Mouse (Mus musculus): ENCODE results near the gene Eef1a2. TPM values are rescaled to one million over a fixed set of nuclear protein-coding genes. Genes with fewer than 3 reads are reported as not detected.

The Eef1a2 gene
- polyA plus RNA-seq, 1 experiment, result 0.07 TPM

- H3K27me3 ChIP-seq (ENCODE audit: control insufficient read depth, insufficient read depth, low read length), result no peaks in the 10 kb centered on the region
- no peak for TF ChIP-seq POLR2A (IDR thresholded peaks at IDR 0.05; ENCODE audit: control insufficient read depth, low read depth, low read length)
- no peak for TF ChIP-seq CTCF (IDR thresholded peaks at IDR 0.05; ENCODE audit: control insufficient read depth, insufficient read depth, insufficient replicate concordance, low read depth, low read length)
- no peaks in the 10 kb centered on the region for H3K36me3 ChIP-seq (ENCODE audit: control insufficient read depth, insufficient read depth, low read length)
- H3K4me3 ChIP-seq (ENCODE audit: control insufficient read depth, low read depth, low read length), result no peak overlapping the region
- peaks cover 6% of the 10 kb centered on the region for H3K4me1 ChIP-seq (ENCODE audit: control insufficient read depth, insufficient read depth, low read length)
- no peak overlapping the region for H3K27ac ChIP-seq (ENCODE audit: control insufficient read depth, insufficient read depth, low read depth, low read length)
Observed at GRCm38 (mm10) chr2:181143509-181144276, 13.1 kb downstream of the Eef1a2 start.

- no peaks in the 10 kb centered on the region for H3K27me3 ChIP-seq (ENCODE audit: control insufficient read depth, insufficient read depth, low read length)
- no peak overlapping the region for H3K27ac ChIP-seq (ENCODE audit: control insufficient read depth, insufficient read depth, low read depth, low read length)
- H3K4me1 ChIP-seq (ENCODE audit: control insufficient read depth, insufficient read depth, low read length), result peaks cover 3% of the 10 kb centered on the region; the same call in 1 of the 2 replicates
- TF ChIP-seq POLR2A (IDR thresholded peaks at IDR 0.05; ENCODE audit: control insufficient read depth, low read depth, low read length) (no peak), CTCF (IDR thresholded peaks at IDR 0.05; ENCODE audit: control insufficient read depth, insufficient read depth, insufficient replicate concordance, low read depth, low read length) (no peak)
- no peaks in the 10 kb centered on the region for H3K36me3 ChIP-seq (ENCODE audit: control insufficient read depth, insufficient read depth, low read length)
- H3K4me3 ChIP-seq (ENCODE audit: control insufficient read depth, low read depth, low read length), result no peak overlapping the region
Observed at GRCm38 (mm10) chr2:181142703-181143135, 14.1 kb downstream of the Eef1a2 start.

- no peak for TF ChIP-seq CTCF (IDR thresholded peaks at IDR 0.05; ENCODE audit: control insufficient read depth, insufficient read depth, insufficient replicate concordance, low read depth, low read length)
- TF ChIP-seq POLR2A (IDR thresholded peaks at IDR 0.05; ENCODE audit: control insufficient read depth, low read depth, low read length), result no peak
- Histone ChIP-seq H3K4me1 (ENCODE audit: control insufficient read depth, insufficient read depth, low read length) (peaks cover 4% of the 10 kb centered on the region), H3K36me3 (ENCODE audit: control insufficient read depth, insufficient read depth, low read length) (no peaks in the 10 kb centered on the region), H3K27ac (ENCODE audit: control insufficient read depth, insufficient read depth, low read depth, low read length) (no peak overlapping the region), H3K27me3 (ENCODE audit: control insufficient read depth, insufficient read depth, low read length) (no peaks in the 10 kb centered on the region), H3K4me3 (ENCODE audit: control insufficient read depth, low read depth, low read length) (no peak overlapping the region)
Observed at GRCm38 (mm10) chr2:181139641-181140193, 17.1 kb downstream of the Eef1a2 start.

- Histone ChIP-seq H3K27me3 (ENCODE audit: control insufficient read depth, insufficient read depth, low read length) (no peaks in the 10 kb centered on the region; the same call in 1 of the 2 replicates), H3K36me3 (ENCODE audit: control insufficient read depth, insufficient read depth, low read length) (no peaks in the 10 kb centered on the region), H3K4me3 (ENCODE audit: control insufficient read depth, low read depth, low read length) (no peak overlapping the region), H3K27ac (ENCODE audit: control insufficient read depth, insufficient read depth, low read depth, low read length) (no peak overlapping the region), H3K4me1 (ENCODE audit: control insufficient read depth, insufficient read depth, low read length) (peaks cover 11% of the 10 kb centered on the region)
- TF ChIP-seq POLR2A (IDR thresholded peaks at IDR 0.05; ENCODE audit: control insufficient read depth, low read depth, low read length), result no peak
- no peak for TF ChIP-seq CTCF (IDR thresholded peaks at IDR 0.05; ENCODE audit: control insufficient read depth, insufficient read depth, insufficient replicate concordance, low read depth, low read length)
Observed at GRCm38 (mm10) chr2:181136934-181137333, 19.9 kb downstream of the Eef1a2 start.

GRCm38 (mm10) chr2:181135446-181135818 lies 21.4 kb downstream of the Eef1a2 start:
- peak overlapping the region; percentile 50 for H3K4me3 ChIP-seq (ENCODE audit: control insufficient read depth, low read depth, low read length)
- H3K27ac ChIP-seq (ENCODE audit: control insufficient read depth, insufficient read depth, low read depth, low read length), result no peak overlapping the region
- H3K27me3 ChIP-seq (ENCODE audit: control insufficient read depth, insufficient read depth, low read length), result no peaks in the 10 kb centered on the region; the same call in 1 of the 2 replicates
- H3K4me1 ChIP-seq (ENCODE audit: control insufficient read depth, insufficient read depth, low read length), result peaks cover 11% of the 10 kb centered on the region
- TF ChIP-seq CTCF (IDR thresholded peaks at IDR 0.05; ENCODE audit: control insufficient read depth, insufficient read depth, insufficient replicate concordance, low read depth, low read length), result no peak
- TF ChIP-seq POLR2A (IDR thresholded peaks at IDR 0.05; ENCODE audit: control insufficient read depth, low read depth, low read length), result no peak
- no peaks in the 10 kb centered on the region for H3K36me3 ChIP-seq (ENCODE audit: control insufficient read depth, insufficient read depth, low read length)

- H3K27ac ChIP-seq (ENCODE audit: control insufficient read depth, insufficient read depth, low read depth, low read length), result no peak within 1 kb of the TSS
- no peaks in the 10 kb centered on the region for H3K36me3 ChIP-seq (ENCODE audit: control insufficient read depth, insufficient read depth, low read length)
- H3K4me3 ChIP-seq (ENCODE audit: control insufficient read depth, low read depth, low read length), result peak within 1 kb of the TSS; percentile 52
- H3K4me1 ChIP-seq (ENCODE audit: control insufficient read depth, insufficient read depth, low read length), result peaks cover 11% of the 10 kb centered on the region
- TF ChIP-seq CTCF (IDR thresholded peaks at IDR 0.05; ENCODE audit: control insufficient read depth, insufficient read depth, insufficient replicate concordance, low read depth, low read length) (no peak), POLR2A (IDR thresholded peaks at IDR 0.05; ENCODE audit: control insufficient read depth, low read depth, low read length) (no peak)
- H3K27me3 ChIP-seq (ENCODE audit: control insufficient read depth, insufficient read depth, low read length), result no peaks in the 10 kb centered on the region; the same call in 1 of the 2 replicates
Observed at GRCm38 (mm10) chr2:181134591-181135445, 22.0 kb downstream of the Eef1a2 start, which contains the start of gene Kcnq2. Gene Kcnq2, minus strand, starts transcription at chr2:181135300.
